Mouse (Mus musculus) hindbrain, postnatal 0 days (tissue): ENCODE data around the gene Rnase2b. TPM values are rescaled to one million over a fixed set of nuclear protein-coding genes. Genes with fewer than 3 reads are reported as not detected.
"Not testable (repeated sequence)": the region's sequence is repeated elsewhere in the genome, so short reads cannot be mapped to it uniquely, and the experiment has no call there.

ENCODE experiments used
- ATAC-seq: fragments of 200-750 bp; cut with Nextera tagmentation; 2 replicates; pipeline ENCODE4 v1.8.0; 2017; ENCODE audit warnings: mild to moderate bottlenecking, moderate TSS enrichment, moderate library complexity
- DNase-seq: peaks from one replicate; pipeline ENCODE4 v3.0.0-alpha.2; 2015; ENCODE audit warnings: low spot score
- H3K27ac ChIP-seq: fragments of 300-500 bp; sonication (generic); 2 replicates; pipeline ENCODE4 v1.5.1; 2014; ENCODE audit warnings: mild to moderate bottlenecking
- H3K27me3 ChIP-seq: fragments of 300-500 bp; sonication (generic); 2 replicates; pipeline ENCODE4 v1.6.1; 2014; ENCODE audit warnings: low read length, mixed read lengths; ENCODE audit not compliant: insufficient read depth
- H3K36me3 ChIP-seq: fragments of 300-500 bp; sonication (generic); 2 replicates; pipeline ENCODE4 v1.6.1; 2014; ENCODE audit warnings: low read length, mixed read lengths; ENCODE audit not compliant: insufficient read depth
- H3K4me1 ChIP-seq: fragments of 300-500 bp; sonication (generic); 2 replicates; pipeline ENCODE4 v1.6.1; 2014; ENCODE audit warnings: antibody characterized with exemption, low read length, mixed read lengths; ENCODE audit not compliant: insufficient read depth
- H3K4me2 ChIP-seq: fragments of 300-500 bp; sonication (generic); 2 replicates; pipeline ENCODE4 v1.6.1; 2014; ENCODE audit warnings: low read depth, mild to moderate bottlenecking, low read length, moderate library complexity, mixed read lengths
- H3K4me3 ChIP-seq: fragments of 300-500 bp; sonication (generic); 2 replicates; pipeline ENCODE4 v1.5.1; 2014; ENCODE audit warnings: low read length
- H3K9ac ChIP-seq: fragments of 300-500 bp; sonication (generic); replicated peaks from 2 replicates; pipeline ENCODE4 v1.6.1; 2014; ENCODE audit warnings: mild to moderate bottlenecking, low read length, moderate library complexity, mixed read lengths
- H3K9me3 ChIP-seq: fragments of 300-500 bp; sonication (generic); 2 replicates; pipeline ENCODE4 v1.6.1; 2016; ENCODE audit warnings: low read length, mixed read lengths
- CTCF ChIP-seq: IDR thresholded peaks from 2 replicates; pipeline ENCODE4 v1.5.1; 2016; ENCODE audit warnings: antibody characterized with exemption, control low read depth, low read depth
- WGBS: fragments of 180-500 bp; shearing (Covaris S2); extraction: QIAGEN DNeasy Blood & Tissue Kit; methylation state at CpG from one replicate; pipeline ENCODE4 v1.1.7; 2014; 5-methylcytosine and 5-hydroxymethylcytosine counted together
- polyA plus RNA-seq: library from polyadenylated mRNA; unstranded; fragments of >200 nt; fragmentation: Nextera tagmentation; extraction: Ambion mirVana; gene quantifications from 2 replicates; pipeline ENCODE4 v1.2.1, GENCODE M21; 2015
- total RNA-seq: library from RNA; depleted of rRNA; stranded (reverse); fragments of >200 nt; gene quantifications from 2 replicates; pipeline ENCODE4 v1.2.3, GENCODE M21; 2014; rRNA removed

The Rnase2b gene
- not detected in 2 replicates for total RNA-seq
- polyA plus RNA-seq, result not detected in 2 replicates

DNA sequence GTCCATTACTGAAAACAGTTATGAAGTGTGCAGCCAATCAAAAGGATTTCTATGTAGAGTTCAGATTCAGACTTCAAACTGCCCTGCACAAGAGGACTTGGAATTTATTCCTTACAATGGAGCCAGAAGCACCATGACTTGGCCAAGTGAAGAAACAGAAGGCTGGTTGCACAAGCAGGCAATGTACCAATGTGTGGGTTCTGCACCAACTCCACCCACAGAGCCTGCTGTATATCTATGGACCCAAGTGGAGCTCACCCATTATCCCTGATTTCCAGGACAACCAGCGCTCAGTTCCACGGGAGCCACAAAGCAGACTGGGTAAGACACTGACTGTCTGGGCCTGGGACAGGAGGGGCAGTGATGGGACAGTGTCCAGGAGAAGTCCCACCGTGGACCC is at the start of gene Rnase2b:
Rnase2b (plus strand) TSS at position 285 of the 400 bp plus-strand sequence.
- 97% methylated on average over 3 of the region's 3 CpGs for WGBS
- DNase-seq, ATAC-seq: not testable (repeated sequence)

GRCm38 (mm10) chr14:51113476-51113875 is 48.6 kb upstream of the Rnase2b start:
- no peaks in the 10 kb centered on the region for H3K36me3 ChIP-seq
- no peaks in the 10 kb centered on the region for H3K4me1 ChIP-seq
- ATAC-seq (no peak), DNase-seq (no peak)
- TF ChIP-seq CTCF, result no peak
- H3K9ac ChIP-seq, result no peak overlapping the region
- no peaks in the 10 kb centered on the region for H3K27me3 ChIP-seq
- H3K4me2 ChIP-seq, result no peak overlapping the region
- no peaks in the 10 kb centered on the region for H3K9me3 ChIP-seq
- H3K27ac ChIP-seq, result no peak overlapping the region
- WGBS, result 39% methylated on average over 9 of the region's 9 CpGs
- H3K4me3 ChIP-seq, result no peak overlapping the region

More for the DNA sequence above, at the start of gene Rnase2b:
- H3K9me3 ChIP-seq, H3K9ac ChIP-seq, H3K36me3 ChIP-seq, H3K4me2 ChIP-seq, H3K27ac ChIP-seq, H3K4me3 ChIP-seq, H3K4me1 ChIP-seq, H3K27me3 ChIP-seq: not testable (repeated sequence)

DNA sequence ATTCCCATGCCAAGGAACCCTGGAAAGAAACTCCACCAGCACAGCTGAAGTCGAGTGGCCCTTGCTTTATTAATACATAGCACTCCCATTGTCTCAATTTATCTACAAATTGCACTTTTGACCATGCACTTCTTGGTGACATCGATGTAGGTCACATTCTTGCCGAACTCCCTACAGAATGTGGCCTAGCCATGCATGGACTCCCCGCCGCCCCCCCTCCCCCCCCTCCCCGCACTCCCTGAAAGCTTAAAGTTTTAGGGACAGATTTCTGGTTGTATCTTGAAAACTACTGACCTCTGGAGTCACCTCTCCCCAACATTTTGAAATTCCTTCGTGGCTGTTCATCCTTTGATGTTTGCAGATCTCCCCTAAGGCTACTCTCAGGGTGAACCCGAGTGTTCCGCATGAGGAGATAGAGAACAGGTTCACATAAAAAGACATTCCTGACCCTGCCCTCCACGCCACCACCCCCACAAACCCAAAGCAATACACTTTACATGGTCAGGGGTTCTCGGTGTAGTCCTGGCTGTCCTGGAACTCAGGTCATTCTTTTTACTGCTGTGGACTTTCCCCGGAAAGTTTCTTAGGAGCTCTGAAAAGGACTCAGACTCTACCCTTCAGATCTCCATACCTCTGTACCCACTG is 48.0 kb upstream of the Rnase2b start, which contains the start of gene Eddm3b:
Eddm3b (plus strand) TSS at position 511 of the 645 bp plus-strand sequence.
- TF ChIP-seq CTCF, result no peak
- Histone ChIP-seq H3K4me3 (no peak within 1 kb of the TSS), H3K9me3 (no peaks in the 10 kb centered on the region), H3K27me3 (no peaks in the 10 kb centered on the region), H3K4me2 (no peak within 1 kb of the TSS), H3K9ac (no peak within 1 kb of the TSS), H3K4me1 (no peaks in the 10 kb centered on the region), H3K27ac (no peak within 1 kb of the TSS), H3K36me3 (no peaks in the 10 kb centered on the region)
- no peak for ATAC-seq
- DNase-seq, result no peak
- WGBS, result 44% methylated on average over 12 of the region's 12 CpGs

DNA sequence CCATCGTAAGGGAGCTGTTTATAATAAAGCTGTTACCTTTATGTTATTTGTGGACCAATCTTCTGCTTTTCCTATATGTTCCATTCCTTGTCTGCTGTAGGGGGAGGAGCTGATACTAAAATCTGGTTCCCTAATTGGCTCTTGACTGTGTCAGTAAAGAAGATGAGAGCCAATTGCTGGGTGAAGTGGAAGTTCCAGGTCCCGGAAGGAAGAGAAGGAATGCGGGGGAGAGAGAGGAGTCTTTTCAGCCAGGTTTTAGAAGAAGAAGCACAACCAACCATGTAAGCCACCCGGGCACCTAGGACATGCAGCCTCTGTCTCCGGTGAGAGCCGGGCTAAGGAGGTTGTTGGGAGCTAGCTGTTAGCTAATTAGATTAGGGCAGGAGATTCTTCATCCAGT is 36.4 kb upstream of the Rnase2b start:
- 90% methylated on average over 6 of the region's 6 CpGs for WGBS
- Histone ChIP-seq H3K27ac (no peak overlapping the region), H3K9me3 (0 out of 2 replicates have a peak, but pooled peaks cover 3% of the 10 kb centered on the region), H3K36me3 (no peaks in the 10 kb centered on the region), H3K4me1 (no peaks in the 10 kb centered on the region), H3K4me2 (no peak overlapping the region), H3K4me3 (no peak overlapping the region), H3K27me3 (no peaks in the 10 kb centered on the region), H3K9ac (no peak overlapping the region)
- ATAC-seq (no peak), DNase-seq (no peak)
- TF ChIP-seq CTCF, result no peak

DNA sequence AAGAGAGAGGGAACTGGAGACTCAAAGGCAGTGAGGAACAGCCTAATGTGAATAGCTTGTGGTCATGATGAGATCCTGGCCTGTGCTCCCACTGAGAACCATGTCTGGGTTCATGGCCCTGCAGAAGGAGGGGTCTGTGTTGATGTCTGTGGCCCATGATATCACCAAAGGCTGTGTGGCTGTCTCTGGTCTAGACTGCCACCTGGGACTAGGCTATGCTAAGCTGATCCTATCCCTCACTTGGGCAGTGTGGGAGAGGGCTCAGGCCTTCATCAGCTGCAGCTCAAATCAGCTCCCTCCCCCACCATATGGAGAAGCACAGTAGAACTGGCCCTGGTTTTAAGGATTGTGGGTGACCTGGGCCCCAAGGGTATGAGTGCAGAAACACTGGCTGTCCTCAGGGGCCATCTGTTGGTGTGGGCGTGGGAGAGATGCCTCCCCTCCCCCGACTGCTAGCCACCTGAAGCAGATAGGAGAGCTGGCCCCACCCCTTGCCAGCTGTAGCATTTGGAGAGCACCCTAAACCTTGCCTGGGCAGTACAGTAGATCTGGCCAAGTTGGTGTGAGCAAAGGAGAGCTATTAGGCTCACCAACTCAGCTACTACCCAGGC is 34.3 kb upstream of the Rnase2b start:
- Histone ChIP-seq H3K9me3 (0 out of 2 replicates have a peak, but pooled peaks cover 3% of the 10 kb centered on the region), H3K36me3 (no peaks in the 10 kb centered on the region), H3K4me2 (no peak overlapping the region), H3K4me1 (no peaks in the 10 kb centered on the region), H3K4me3 (no peak overlapping the region), H3K27ac (no peak overlapping the region), H3K9ac (no peak overlapping the region), H3K27me3 (no peaks in the 10 kb centered on the region)
- 66% methylated on average over 2 of the region's 2 CpGs for WGBS
- no peak for DNase-seq
- TF ChIP-seq CTCF, result no peak
- no peak for ATAC-seq

GRCm38 (mm10) chr14:51128775-51129623 is 33.1 kb upstream of the Rnase2b start:
- 85% methylated on average over 9 of the region's 9 CpGs for WGBS
- DNase-seq (no peak), ATAC-seq (no peak)
- Histone ChIP-seq H3K9ac (no peak overlapping the region), H3K4me2 (no peak overlapping the region), H3K27me3 (no peaks in the 10 kb centered on the region), H3K27ac (no peak overlapping the region), H3K4me1 (no peaks in the 10 kb centered on the region), H3K36me3 (no peaks in the 10 kb centered on the region), H3K4me3 (no peak overlapping the region), H3K9me3 (0 out of 2 replicates have a peak, but pooled peaks cover 3% of the 10 kb centered on the region)
- no peak for TF ChIP-seq CTCF
